Mouse (Mus musculus): ENCODE measurements around the gene Crbn.
A peak's percentile ranks its signal among the peaks of the same experiment; 100 is the strongest.

Gene Crbn

GRCm38 (mm10) chr6:106799333-106800226, at the start of gene Crbn:
Gene Crbn, minus strand, starts transcription at chr6:106800077.
- peak; percentile 90 to 94 for DNase-seq (ENCODE audit: low spot score in 2 of 2)

GRCm38 (mm10) chr6:106840181-106840580, 40.3 kb upstream of the Crbn start:
- DNase-seq (ENCODE audit: low spot score in 2 of 2), result no peak

GRCm38 (mm10) chr6:106838053-106838452, 38.2 kb upstream of the Crbn start:
- DNase-seq (ENCODE audit: low spot score in 2 of 2), result no peak

GRCm38 (mm10) chr6:106835316-106835715, 35.4 kb upstream of the Crbn start:
- no peak for DNase-seq (ENCODE audit: low spot score in 2 of 2)

GRCm38 (mm10) chr6:106822329-106822728, 22.5 kb upstream of the Crbn start:
- DNase-seq (ENCODE audit: low spot score in 2 of 2), result peak; percentile 58 to 72

GRCm38 (mm10) chr6:106820566-106820965, 20.7 kb upstream of the Crbn start:
- DNase-seq (ENCODE audit: low spot score in 2 of 2), result no peak

GRCm38 (mm10) chr6:106819906-106820305, 20.0 kb upstream of the Crbn start:
- no peak for DNase-seq (ENCODE audit: low spot score in 2 of 2)

GRCm38 (mm10) chr6:106819246-106819645, 19.4 kb upstream of the Crbn start:
- no peak for DNase-seq (ENCODE audit: low spot score in 2 of 2)

- DNase-seq (ENCODE audit: low spot score in 2 of 2), result no peak
Observed at GRCm38 (mm10) chr6:106810686-106811085, 10.8 kb upstream of the Crbn start.

- no peak for DNase-seq (ENCODE audit: low spot score in 2 of 2)
Observed at GRCm38 (mm10) chr6:106809161-106809560, 9.3 kb upstream of the Crbn start.

GRCm38 (mm10) chr6:106804904-106805303, 5.0 kb upstream of the Crbn start:
- peak; percentile 40 to 49 for DNase-seq (ENCODE audit: low spot score in 2 of 2)

- no peak for DNase-seq (ENCODE audit: low spot score in 2 of 2)
Observed at GRCm38 (mm10) chr6:106800227-106800557, 315 bp upstream of the Crbn start.

- no peak for DNase-seq (ENCODE audit: low spot score in 2 of 2)
Observed at GRCm38 (mm10) chr6:106794094-106794814, 5.6 kb downstream of the Crbn start.

- DNase-seq (ENCODE audit: low spot score in 2 of 2), result no peak
Observed at GRCm38 (mm10) chr6:106793621-106794020, 6.3 kb downstream of the Crbn start.

GRCm38 (mm10) chr6:106793088-106793487, 6.8 kb downstream of the Crbn start:
- no peak for DNase-seq (ENCODE audit: low spot score in 2 of 2)

GRCm38 (mm10) chr6:106792486-106792885, 7.4 kb downstream of the Crbn start:
- DNase-seq (ENCODE audit: low spot score in 2 of 2), result no peak

- DNase-seq (ENCODE audit: low spot score in 2 of 2), result no peak
Observed at GRCm38 (mm10) chr6:106791429-106791828, 8.4 kb downstream of the Crbn start.

- no peak for DNase-seq (ENCODE audit: low spot score in 2 of 2)
Observed at GRCm38 (mm10) chr6:106787138-106787537, 12.7 kb downstream of the Crbn start.

- DNase-seq (ENCODE audit: low spot score in 2 of 2), result no peak
Observed at GRCm38 (mm10) chr6:106770046-106770445, 29.8 kb downstream of the Crbn start.

GRCm38 (mm10) chr6:106769290-106769866, 30.5 kb downstream of the Crbn start:
- DNase-seq (ENCODE audit: low spot score in 2 of 2), result no peak

GRCm38 (mm10) chr6:106768640-106769289, 31.1 kb downstream of the Crbn start, which contains the start of gene Trnt1:
Gene Trnt1, plus strand, starts transcription at chr6:106769120.
- peak; percentile 99 for DNase-seq (ENCODE audit: low spot score in 2 of 2)

- DNase-seq (ENCODE audit: low spot score in 2 of 2), result no peak
Observed at GRCm38 (mm10) chr6:106766774-106767173, 33.1 kb downstream of the Crbn start.
